Mouse (Mus musculus) MEL (cell line): ENCODE data around the gene D17Wsu92e. TPM values are rescaled to one million over a fixed set of nuclear protein-coding genes. Genes with fewer than 3 reads are reported as not detected.

ENCODE experiments used
- DNase-seq: peaks from one replicate; pipeline ENCODE4 v3.0.0; 2011; ENCODE audit warnings: low read depth, low spot score
- H3K27ac ChIP-seq: 2 replicates; pipeline ENCODE4 v1.5.1; 2012; ENCODE audit warnings: low read depth, mild to moderate bottlenecking, control low read depth, low read length, moderate library complexity; ENCODE audit not compliant: control insufficient read depth
- H3K27me3 ChIP-seq, 2 experiments: fragments of 150-350 bp in 1 of 2; sonication (generic) in 1 of 2; 2 replicates each; pipeline ENCODE4 v1.6.1; 2012; ENCODE audit warnings: low read length in 2 of 2, mild to moderate bottlenecking in 2 of 2, improper control_type of control experiment in 1 of 2, moderate library complexity in 1 of 2; ENCODE audit not compliant: insufficient read depth in 2 of 2, control insufficient read depth in 1 of 2
- H3K36me3 ChIP-seq, 2 experiments: 2 replicates each; pipeline ENCODE4 v1.6.1; 2012 to 2014; ENCODE audit warnings: low read length in 2 of 2, improper control_type of control experiment in 1 of 2, inconsistent platforms in 1 of 2, mild to moderate bottlenecking in 1 of 2; ENCODE audit not compliant: insufficient read depth in 2 of 2, control insufficient read depth in 1 of 2
- H3K4me1 ChIP-seq, 2 experiments: fragments of 150-350 bp in 1 of 2; sonication (generic) in 1 of 2; 2 replicates each; pipeline ENCODE4 v1.6.1; 2012; ENCODE audit warnings: low read length in 2 of 2, improper control_type of control experiment in 1 of 2, mild to moderate bottlenecking in 1 of 2; ENCODE audit not compliant: insufficient read depth in 2 of 2, control insufficient read depth in 1 of 2
- H3K4me3 ChIP-seq, 2 experiments: fragments of 150-350 bp in 1 of 2; sonication (generic) in 1 of 2; 2 replicates each; pipeline ENCODE4 v1.5.1; 2012; ENCODE audit warnings: low read depth in 2 of 2, low read length in 2 of 2, mild to moderate bottlenecking in 2 of 2, moderate library complexity in 2 of 2, control low read depth in 1 of 2, improper control_type of control experiment in 1 of 2; ENCODE audit not compliant: control insufficient read depth in 1 of 2, insufficient read depth in 1 of 2
- H3K79me2 ChIP-seq: 2 replicates; pipeline ENCODE4 v1.6.1; 2012; ENCODE audit warnings: mild to moderate bottlenecking, low read length, moderate library complexity; ENCODE audit not compliant: control insufficient read depth, poor library complexity, insufficient read depth
- H3K9ac ChIP-seq: 2 replicates; pipeline ENCODE4 v1.6.1; 2012; ENCODE audit warnings: low read depth, mild to moderate bottlenecking, control low read depth, low read length, moderate library complexity; ENCODE audit not compliant: control insufficient read depth, poor library complexity, severe bottlenecking
- H3K9me3 ChIP-seq: fragments of 150-350 bp; sonication (generic); replicated peaks from 2 replicates; pipeline ENCODE4 v1.6.1; 2012; ENCODE audit warnings: mild to moderate bottlenecking, low read length, improper control_type of control experiment, moderate library complexity; ENCODE audit not compliant: insufficient read depth
- BHLHE40 ChIP-seq: IDR thresholded peaks from 2 replicates; pipeline ENCODE4 v1.6.1; 2012; ENCODE audit warnings: low read depth, mild to moderate bottlenecking, inconsistent platforms, low read length, improper control_type of control experiment, borderline replicate concordance
- CHD1 ChIP-seq: IDR thresholded peaks from 2 replicates; pipeline ENCODE4 v1.6.1; 2012; ENCODE audit warnings: low read depth, mild to moderate bottlenecking, inconsistent platforms, low read length, improper control_type of control experiment
- CHD2 ChIP-seq: IDR thresholded peaks from 2 replicates; pipeline ENCODE4 v1.6.1; 2011; ENCODE audit warnings: low read length, improper control_type of control experiment
- CTCF ChIP-seq, 3 experiments: IDR thresholded peaks in 2 of 3; conservative IDR thresholded peaks in 1 of 3; 2 replicates each; pipeline ENCODE4 v1.5.1; 2011 to 2012; ENCODE audit warnings: low read length in 3 of 3, low read depth in 2 of 3, mild to moderate bottlenecking in 2 of 3, improper control_type of control experiment in 1 of 3, inconsistent platforms in 1 of 3, mixed read lengths in 1 of 3, moderate library complexity in 1 of 3; ENCODE audit not compliant: control insufficient read depth in 1 of 3, insufficient read depth in 1 of 3, poor library complexity in 1 of 3, severe bottlenecking in 1 of 3
- ELF1 ChIP-seq: IDR thresholded peaks from 2 replicates; pipeline ENCODE4 v1.6.1; 2014; ENCODE audit warnings: low read depth, mild to moderate bottlenecking, inconsistent platforms, low read length, improper control_type of control experiment, moderate library complexity
- EP300 ChIP-seq, 2 experiments: IDR thresholded peaks; 2 replicates each; pipeline ENCODE4 v1.6.1; 2011; ENCODE audit warnings: improper control_type of control experiment in 2 of 2, low read length in 2 of 2, low read depth in 1 of 2, mild to moderate bottlenecking in 1 of 2
- ETS1 ChIP-seq: IDR thresholded peaks from 2 replicates; pipeline ENCODE4 v1.6.1; 2012; ENCODE audit warnings: low read depth, mild to moderate bottlenecking, inconsistent platforms, low read length, improper control_type of control experiment, moderate library complexity
- GATA1 ChIP-seq: IDR thresholded peaks from 2 replicates; pipeline ENCODE4 v1.6.1; 2011; ENCODE audit warnings: low read depth, low read length, improper control_type of control experiment
- KAT2A ChIP-seq: conservative IDR thresholded peaks from 2 replicates; pipeline ENCODE4 v1.6.1; 2012; ENCODE audit warnings: low read depth, low read length, improper control_type of control experiment, inconsistent platforms
- MAFK ChIP-seq: IDR thresholded peaks from 2 replicates; pipeline ENCODE4 v1.6.1; 2011; ENCODE audit warnings: low read depth, mild to moderate bottlenecking, low read length, improper control_type of control experiment, borderline replicate concordance
- MAX ChIP-seq: IDR thresholded peaks from 2 replicates; pipeline ENCODE4 v1.6.1; 2011; ENCODE audit warnings: low read length, improper control_type of control experiment
- MXI1 ChIP-seq: IDR thresholded peaks from 2 replicates; pipeline ENCODE4 v1.6.1; 2011; ENCODE audit warnings: mild to moderate bottlenecking, low read depth, low read length, improper control_type of control experiment
- MYB ChIP-seq: IDR thresholded peaks from 2 replicates; pipeline ENCODE4 v1.6.1; 2011; ENCODE audit warnings: mild to moderate bottlenecking, low read depth, low read length, improper control_type of control experiment
- POLR2AphosphoS2 ChIP-seq: IDR thresholded peaks from 2 replicates; pipeline ENCODE4 v1.6.1; 2011; ENCODE audit warnings: low read length, improper control_type of control experiment
- RAD21 ChIP-seq: IDR thresholded peaks from 2 replicates; pipeline ENCODE4 v1.6.1; 2011; ENCODE audit warnings: mild to moderate bottlenecking, low read depth, low read length, improper control_type of control experiment
- RCOR1 ChIP-seq: IDR thresholded peaks from 2 replicates; pipeline ENCODE4 v1.6.1; 2012; ENCODE audit warnings: low read depth, mild to moderate bottlenecking, inconsistent platforms, low read length, improper control_type of control experiment
- SIN3A ChIP-seq: IDR thresholded peaks from 2 replicates; pipeline ENCODE4 v1.6.1; 2012; ENCODE audit warnings: low read length, improper control_type of control experiment, inconsistent platforms
- SMC3 ChIP-seq: IDR thresholded peaks from 2 replicates; pipeline ENCODE4 v1.6.1; 2011; ENCODE audit warnings: low read depth, low read length, improper control_type of control experiment
- TAL1 ChIP-seq: IDR thresholded peaks from 2 replicates; pipeline ENCODE4 v1.6.1; 2012; ENCODE audit warnings: mild to moderate bottlenecking, inconsistent platforms, low read length, moderate library complexity, mixed read lengths
- USF1 ChIP-seq: IDR thresholded peaks from 2 replicates; pipeline ENCODE4 v1.6.1; 2014; ENCODE audit warnings: low read depth, mild to moderate bottlenecking, inconsistent platforms, low read length, improper control_type of control experiment, moderate library complexity
- ZNF384 ChIP-seq: IDR thresholded peaks from 2 replicates; pipeline ENCODE4 v1.6.1; 2012; ENCODE audit warnings: low read depth, mild to moderate bottlenecking, inconsistent platforms, low read length, improper control_type of control experiment
- polyA plus RNA-seq, 2 experiments: library from polyadenylated mRNA; stranded (reverse) in 1 of 2; unstranded in 1 of 2; fragments of >175 nt in 1 of 2; fragments of >200 nt in 1 of 2; gene quantifications; 2 replicates each; pipeline versions ENCODE4 v1.2.1 to v1.2.4; 2012; ENCODE audit warnings: low replicate concordance in 2 of 2, low read depth in 1 of 2; ENCODE audit not compliant: insufficient read length in 2 of 2, insufficient read depth in 1 of 2, missing spikeins in 1 of 2
- total RNA-seq: library from RNA; depleted of rRNA; stranded (reverse); fragments of 300-350 nt; gene quantifications from 2 replicates; pipeline ENCODE4 v1.2.3, GENCODE M21; 2012

Gene D17Wsu92e
- total and polyA plus RNA-seq, 3 experiments: 72.5 to 108 TPM; not detected in 1

DNA sequence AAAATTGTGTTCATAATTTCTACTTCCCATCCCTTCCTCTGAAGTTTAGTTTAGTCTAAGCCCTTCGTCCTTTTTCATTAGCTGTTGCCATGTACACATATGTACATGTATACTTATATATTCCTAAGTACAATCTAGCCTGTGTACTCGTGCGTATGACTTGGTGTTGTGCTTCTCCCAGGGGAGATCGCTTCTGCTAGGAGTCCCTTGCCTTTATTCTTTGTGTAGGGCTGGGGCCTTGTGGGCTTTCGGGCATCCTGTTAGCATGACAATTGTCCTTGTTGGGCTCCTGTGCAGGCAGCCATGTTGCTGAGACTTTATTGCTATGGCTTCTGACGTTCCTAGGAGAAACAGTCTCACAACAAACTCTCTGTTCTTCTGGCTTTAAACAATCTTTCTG lies 7.1 kb upstream of the D17Wsu92e start:
- Histone ChIP-seq H3K79me2 (no peaks in the 10 kb centered on the region), H3K9me3 (no peaks in the 10 kb centered on the region), H3K27me3 (0 out of 4 replicates have a peak, but pooled peaks cover 0 to 1% of the 10 kb centered on the region in 2 experiments), H3K36me3 (peaks cover 0 to 5% of the 10 kb centered on the region in 2 experiments; a peak in 2 of 4 replicates), H3K27ac (no peak overlapping the region), H3K9ac (no peak overlapping the region), H3K4me1 (peaks cover 3 to 6% of the 10 kb centered on the region in 2 experiments), H3K4me3 (no peak overlapping the region; a peak in 1 of 4 replicates)
- no peak for DNase-seq
- TF ChIP-seq CHD1 (no peak), BHLHE40 (no peak), ETS1 (no peak), MAX (no peak), ZNF384 (no peak), CHD2 (no peak), GATA1 (no peak), POLR2AphosphoS2 (no peak), KAT2A (no peak), RAD21 (no peak), MAFK (no peak), SMC3 (no peak), USF1 (no peak), MYB (no peak), EP300 (IDR thresholded peaks at IDR 0.05; ENCODE audit: low read depth in 1 of 2, low read length in 2 of 2) (no peak)

DNA sequence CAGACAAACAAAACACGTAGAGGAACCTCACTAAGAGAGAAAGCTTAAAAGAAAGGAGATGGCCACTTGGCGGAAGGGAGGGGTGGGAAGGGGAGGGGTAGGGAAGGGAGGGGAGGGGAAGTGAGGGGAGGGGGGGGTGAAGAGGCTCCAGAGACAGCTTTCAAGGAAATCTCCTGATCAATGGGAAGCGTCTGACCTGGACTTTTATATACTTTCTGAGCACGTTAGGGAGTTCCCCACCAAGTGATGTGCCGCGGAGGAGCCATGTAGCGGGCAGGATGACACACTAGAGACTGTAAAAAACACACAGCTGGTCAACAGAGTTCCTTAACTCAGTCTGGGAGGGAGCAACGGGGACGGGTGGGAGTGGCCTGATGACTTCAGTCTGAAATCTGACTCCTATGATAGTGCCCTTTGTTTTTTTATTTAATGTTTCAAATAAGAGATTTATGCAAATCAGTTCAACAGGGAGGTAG lies 6.5 kb upstream of the D17Wsu92e start:
- Histone ChIP-seq H3K36me3 (peaks cover 0 to 11% of the 10 kb centered on the region in 2 experiments; a peak in 2 of 4 replicates), H3K27ac (peak overlapping the region; percentile 45; the same call in 1 of the 2 replicates)

More for the DNA sequence above, 6.5 kb upstream of the D17Wsu92e start:
- H3K9ac ChIP-seq: peak overlapping the region; percentile 50
- no peak for TF ChIP-seq MAX
- peak; percentile 67 for TF ChIP-seq RCOR1
- TF ChIP-seq ZNF384: peak; percentile 69
- peak; percentile 50; the same call in 1 of the 2 replicates for TF ChIP-seq ETS1
- no peak for TF ChIP-seq ELF1
- peak; percentile 61; the same call in 1 of the 2 replicates for TF ChIP-seq SIN3A
- no peak for TF ChIP-seq TAL1
- TF ChIP-seq CTCF (IDR thresholded peaks at IDR 0.05 in 2 of 3, conservative IDR thresholded peaks at IDR 0.05 in 1 of 3; ENCODE audit: control insufficient read depth in 1 of 3, insufficient read depth in 1 of 3, low read depth in 2 of 3, low read length in 3 of 3, poor library complexity in 1 of 3, severe bottlenecking in 1 of 3): no peak
- no peak for TF ChIP-seq GATA1
- TF ChIP-seq MXI1: 0 out of 2 replicates have a peak, but pooled peaks have one; percentile 7
- 0 out of 4 replicates have a peak, but pooled peaks cover 0 to 1% of the 10 kb centered on the region in 2 experiments for H3K27me3 ChIP-seq
- peaks cover 8 to 12% of the 10 kb centered on the region in 2 experiments for H3K4me1 ChIP-seq
- H3K9me3 ChIP-seq: no peaks in the 10 kb centered on the region
- no peaks in the 10 kb centered on the region for H3K79me2 ChIP-seq
- peak; percentile 81 for DNase-seq
- peak overlapping the region; percentile 65 to 72 for H3K4me3 ChIP-seq
